Mouse (Mus musculus) spleen, adult 10 weeks (tissue): ENCODE measurements around the gene Trim60. TPM values are rescaled to one million over a fixed set of nuclear protein-coding genes. Genes with fewer than 3 reads are reported as not detected.

Experiments used
- polyA plus RNA-seq: library from polyadenylated mRNA; stranded (reverse); fragments of 350-450 nt; fragmentation: Illumina TruSeq; extraction: RNeasy Lipid Tissue Mini Kit (QIAGEN cat#74804); gene quantifications from one replicate; pipeline ENCODE4 v1.2.3, GENCODE M21; 2015; ENCODE audit warnings: low replicate concordance; ENCODE audit not compliant: insufficient read depth

The Trim60 gene
- polyA plus RNA-seq = not detected

DNA sequence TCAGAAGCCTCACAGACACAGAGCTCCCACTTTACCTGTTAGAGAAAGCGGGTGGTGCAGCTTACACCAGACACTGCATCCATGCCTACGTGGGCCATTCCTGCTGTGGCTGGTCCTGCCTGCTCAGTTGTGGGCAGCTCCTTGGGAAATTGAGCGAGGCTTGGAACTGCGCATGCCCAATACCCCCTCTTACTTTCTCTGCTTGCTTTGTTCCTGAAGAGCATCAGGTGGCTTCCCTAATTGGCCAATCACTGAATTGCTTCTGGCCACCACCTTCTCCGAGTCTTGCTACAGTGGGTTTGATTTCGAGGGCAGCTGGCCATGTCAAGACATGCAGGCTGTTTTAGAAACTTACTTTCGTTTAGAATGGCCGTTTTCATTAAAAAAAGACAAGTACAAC is at the start of gene Trim60, which contains the start of gene Trim61:
Gene Trim60, minus strand, starts transcription at position 162 of the 400 bp plus-strand sequence.
Gene Trim61, minus strand, starts transcription at position 101 of the 400 bp plus-strand sequence.

DNA sequence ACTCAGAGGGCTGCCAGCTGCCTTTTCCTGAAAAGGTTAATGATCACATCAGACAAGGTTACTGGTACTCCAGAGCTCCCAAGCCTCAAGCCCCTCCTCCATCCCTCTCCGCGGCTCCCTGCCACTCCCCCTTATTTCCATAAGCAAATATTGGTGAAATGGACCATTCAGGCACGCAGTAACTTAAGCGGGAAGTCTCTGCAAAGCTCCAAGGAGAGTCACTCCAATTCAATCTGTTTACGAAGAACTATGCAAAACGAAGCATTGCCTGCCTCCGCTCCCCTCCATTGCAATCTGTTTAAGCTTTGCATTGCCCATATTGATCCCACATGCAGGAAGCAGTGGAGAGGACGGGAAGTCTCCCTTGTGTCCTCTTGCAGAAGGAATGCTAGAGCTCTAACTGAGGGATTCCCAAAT is 18.7 kb upstream of the Trim60 start, which contains the start of gene Apela:
Gene Apela, minus strand, starts transcription at position 220 of the 417 bp plus-strand sequence.

DNA sequence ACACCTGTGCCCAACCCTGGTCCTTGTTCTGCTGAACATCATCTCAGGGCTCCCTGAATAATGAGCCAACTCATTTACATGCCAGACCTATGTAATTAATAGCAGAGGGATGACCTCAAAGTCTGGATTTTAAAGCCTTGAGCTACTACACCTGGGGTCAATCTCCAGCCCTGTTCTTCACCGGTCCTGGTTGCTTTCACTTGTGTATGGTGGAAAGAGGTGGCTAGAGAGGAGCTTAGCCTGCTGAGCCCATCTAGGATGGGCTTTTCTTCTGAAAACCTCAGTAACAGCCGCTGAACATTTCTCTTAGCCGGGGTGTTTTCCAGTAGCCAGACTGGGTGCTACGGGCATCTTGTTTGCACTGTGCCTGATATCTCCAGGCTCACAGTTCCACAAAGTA is 30.7 kb downstream of the Trim60 start, which contains the start of gene Trim75:
Gene Trim75, minus strand, starts transcription at position 101 of the 400 bp plus-strand sequence.

Other genes starting within 250 kb of the Trim60 start
- 17.9 TPM for gene Klhl2, start 168.6 kb downstream of the Trim60 start, polyA plus RNA-seq
- 27.2 TPM for gene Tmem192, start 71.4 kb downstream of the Trim60 start, polyA plus RNA-seq
- gene Trim75, start 30.8 kb downstream of the Trim60 start, polyA plus RNA-seq = not detected
- not detected for gene Trim61, start 61 bp downstream of the Trim60 start, polyA plus RNA-seq
- gene Apela, start 18.8 kb upstream of the Trim60 start, polyA plus RNA-seq = not detected
- not detected for gene Gm10663, start 56.4 kb upstream of the Trim60 start, polyA plus RNA-seq
- not detected for gene BC030870, start 111.0 kb upstream of the Trim60 start, polyA plus RNA-seq